Mouse (Mus musculus) cortical plate, adult 2 months (tissue): Measurements from ENCODE around the gene Slc22a23.

ENCODE experiments used
- CTCF ChIP-seq: fragments of 200-500 bp; IDR thresholded peaks from 2 replicates; pipeline ENCODE4 v1.5.1; 2011; ENCODE audit warnings: mild to moderate bottlenecking, control low read depth, low read length; ENCODE audit not compliant: insufficient read depth; ENCODE audit errors: extremely low read depth
- POLR2A ChIP-seq: fragments of 200-500 bp; IDR thresholded peaks from 2 replicates; pipeline ENCODE4 v1.6.1; 2011; ENCODE audit warnings: mild to moderate bottlenecking, low read length, control low read depth; ENCODE audit not compliant: insufficient read depth; ENCODE audit errors: extremely low read depth

DNA sequence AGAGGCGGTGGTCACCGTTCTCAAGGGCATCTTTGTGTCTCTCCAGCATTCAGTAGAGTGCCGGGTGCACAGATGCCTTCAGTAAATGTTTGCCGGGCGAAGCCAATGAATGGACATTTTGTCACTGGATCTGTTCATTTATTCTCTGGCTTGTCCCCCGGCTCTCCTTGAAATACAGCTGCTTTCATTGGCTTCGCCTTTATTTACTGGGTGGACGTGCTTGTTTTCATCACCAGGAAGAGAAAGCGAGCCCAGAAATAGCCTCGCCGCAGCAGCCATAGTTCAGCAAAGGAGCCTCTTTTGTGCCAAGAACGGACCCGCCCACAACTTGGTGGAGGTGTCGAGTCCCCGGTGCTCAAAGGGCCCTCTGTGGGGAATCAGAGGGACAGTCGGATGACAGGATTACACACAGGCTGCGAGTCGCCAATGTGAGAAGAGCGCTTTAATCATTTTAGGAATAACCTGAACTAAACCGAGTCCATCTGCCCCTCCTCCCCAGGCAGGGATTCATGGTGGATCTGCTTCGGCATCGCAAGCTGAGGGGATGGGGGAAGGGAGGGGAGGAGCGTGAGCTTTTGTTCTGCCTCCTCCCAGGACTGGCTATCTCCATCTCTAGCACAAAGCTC lies 196.1 kb downstream of the Slc22a23 start:
- TF ChIP-seq POLR2A (0 out of 2 replicates have a peak, but pooled peaks have one; percentile 26), CTCF (no peak)
